Comparison of ENCODE assay signal across 8 mouse cellular contexts in the genomic region with DNA sequence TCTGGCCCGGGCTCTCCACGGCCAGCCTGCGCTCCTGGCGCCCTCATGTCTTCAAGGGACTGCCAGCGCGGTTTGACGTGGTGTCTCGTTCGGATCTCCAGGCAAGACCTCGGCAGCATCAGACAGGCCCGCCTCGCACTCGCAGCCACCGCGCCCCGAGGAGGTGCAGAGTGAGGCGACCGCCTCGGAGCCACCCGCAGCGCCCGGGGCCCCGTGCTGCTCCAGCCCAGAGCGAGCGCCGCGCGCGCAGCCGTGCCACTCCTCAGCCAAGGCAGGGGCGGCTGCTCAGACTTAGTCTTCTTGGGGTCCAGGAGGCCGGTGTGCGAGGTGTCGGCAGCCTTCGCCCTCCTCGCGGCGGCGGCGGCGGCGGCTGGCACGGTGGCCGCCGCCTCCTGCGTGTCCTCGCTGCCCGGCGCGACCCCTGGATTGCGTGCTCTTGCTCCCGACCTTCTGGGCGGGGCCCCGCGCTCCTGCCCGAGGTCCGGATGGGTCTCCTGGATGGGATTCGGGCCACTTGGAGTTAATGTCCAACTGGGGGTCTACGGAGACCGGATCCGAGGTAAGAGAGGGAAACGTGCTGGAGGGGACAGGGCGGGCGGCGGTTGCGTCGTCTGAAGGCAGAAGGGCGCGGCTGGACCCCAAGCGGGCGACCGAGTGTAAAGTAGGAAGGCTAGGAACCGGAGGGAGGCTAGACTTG. TPM values are rescaled to one million over a fixed set of nuclear protein-coding genes. Genes with fewer than 3 reads are reported as not detected.
DNase-seq lines count a peak whose midpoint lies in the region; ATAC-seq lines count a peak whose summit lies in the region.

Gdnf (plus strand) TSS at position 291 of the 697 bp plus-strand sequence.

- no peaks in the 10 kb centered on the region for H3K9me3 ChIP-seq in forebrain, embryonic 10.5 days
- H3K9me3 ChIP-seq in intestine, embryonic 14.5 days (ENCODE audit: control insufficient read depth, low read length), result no peaks in the 10 kb centered on the region
- no peaks in the 10 kb centered on the region for H3K9me3 ChIP-seq in midbrain, embryonic 10.5 days (replicated peaks)

- peak within 1 kb of the TSS; percentile 56 for H3K4me3 ChIP-seq in forebrain, embryonic 10.5 days
- H3K4me3 ChIP-seq in intestine, embryonic 14.5 days (ENCODE audit: low read depth, low read length), result peak within 1 kb of the TSS; percentile 75
- H3K4me3 ChIP-seq in midbrain, embryonic 10.5 days, result peak within 1 kb of the TSS; percentile 74

- peak; percentile 47 for ATAC-seq in intestine, embryonic 14.5 days (replicated peaks; ENCODE audit: low FRiP score, low TSS enrichment, low read depth)

- peak within 1 kb of the TSS; percentile 79 for H3K9ac ChIP-seq in intestine, embryonic 14.5 days (ENCODE audit: low read length)

- under 1% methylated on average over 73 of the region's 73 CpGs for WGBS in forebrain, embryonic 10.5 days
- WGBS in intestine, embryonic 14.5 days, result under 1% methylated on average over 66 of the region's 73 CpGs
- under 1% methylated on average over 73 of the region's 73 CpGs for WGBS in midbrain, embryonic 10.5 days

- H3K27me3 ChIP-seq in forebrain, embryonic 10.5 days (ENCODE audit: poor library complexity, severe bottlenecking), result peaks cover 99% of the 10 kb centered on the region
- H3K27me3 ChIP-seq in intestine, embryonic 14.5 days (replicated peaks; ENCODE audit: control insufficient read depth, insufficient read depth, low read length), result peaks cover 27% of the 10 kb centered on the region
- H3K27me3 ChIP-seq in midbrain, embryonic 10.5 days (ENCODE audit: low read depth, poor library complexity, severe bottlenecking), result peaks cover 100% of the 10 kb centered on the region

- peaks cover 57% of the 10 kb centered on the region for H3K4me1 ChIP-seq in forebrain, embryonic 10.5 days
- H3K4me1 ChIP-seq in intestine, embryonic 14.5 days (replicated peaks; ENCODE audit: control insufficient read depth, insufficient read depth, low read length), result peaks cover 15% of the 10 kb centered on the region
- H3K4me1 ChIP-seq in midbrain, embryonic 10.5 days, result peaks cover 63% of the 10 kb centered on the region

- peak within 1 kb of the TSS; percentile 12; the same call in 1 of the 2 replicates for H3K27ac ChIP-seq in forebrain, embryonic 10.5 days
- H3K27ac ChIP-seq in intestine, embryonic 14.5 days (ENCODE audit: low read depth), result peak within 1 kb of the TSS; percentile 88
- H3K27ac ChIP-seq in midbrain, embryonic 10.5 days (replicated peaks), result peak within 1 kb of the TSS; percentile 83

- H3K36me3 ChIP-seq in forebrain, embryonic 10.5 days (replicated peaks), result no peaks in the 10 kb centered on the region
- H3K36me3 ChIP-seq in intestine, embryonic 14.5 days (ENCODE audit: control insufficient read depth, insufficient read depth, low read length), result no peaks in the 10 kb centered on the region
- H3K36me3 ChIP-seq in midbrain, embryonic 10.5 days, result no peaks in the 10 kb centered on the region

- DNase-seq in heart, adult 18-20 months, result peak; percentile 3 to 25
- DNase-seq in heart, adult 8-10 months (ENCODE audit: low spot score), result no peak
- DNase-seq in Muller cell, postnatal 12 days (ENCODE audit: inconsistent ontology term), result peak; percentile 71
- DNase-seq in forebrain, embryonic 10.5 days (ENCODE audit: extremely low spot score, low spot score), result peak; percentile 55
- peak; percentile 84 for DNase-seq in intestine, embryonic 14.5 days (ENCODE audit: low spot score)
- peak; percentile 74 for DNase-seq in midbrain, embryonic 10.5 days (ENCODE audit: low spot score)
- DNase-seq in yolk sac, embryonic 10.5 days (ENCODE audit: low spot score), result peak; percentile 44
- DNase-seq in frontal cortex, postnatal 36 days (ENCODE audit: low spot score in 2 of 2), result no peak

- peak within 1 kb of the TSS; percentile 65 for H3K4me2 ChIP-seq in intestine, embryonic 14.5 days (ENCODE audit: low read length)

RNA-seq across cellular contexts. Expression of gene Gdnf, which starts in this region (rescaled TPM):
- under 1 TPM; 0.21 to 0.25 TPM for total RNA-seq in heart, adult 18-20 months (2021)
- under 1 TPM; 0.41 to 0.60 (median 0.46) TPM for total RNA-seq in heart, adult 8-10 months (2022)
- 0.11 and 0.17 TPM in 2 replicates for polyA plus RNA-seq in forebrain, embryonic 10.5 days (2016; fragmentation: Nextera tagmentation; extraction: Ambion mirVana)
- 4.3 and 5.7 TPM in 2 replicates for polyA plus RNA-seq in intestine, embryonic 14.5 days (2014; fragmentation: Nextera tagmentation; extraction: Ambion mirVana)
- polyA plus RNA-seq in midbrain, embryonic 10.5 days (2016; fragmentation: Nextera tagmentation; extraction: Ambion mirVana), result 0.41 and 0.76 TPM in 2 replicates

Comparison
In these comparisons a context has a peak if more than half of its experiments do, and no peak if none do; other contexts are left out.
1. Peak in DNase-seq in heart, adult 18-20 months; RNA of the gene not detected or under 1 TPM.
2. Peak in DNase-seq, H3K4me3 ChIP-seq and H3K27ac ChIP-seq in forebrain, embryonic 10.5 days; RNA of the gene not detected or under 1 TPM.
3. Peak in DNase-seq, H3K4me3 ChIP-seq and H3K27ac ChIP-seq in midbrain, embryonic 10.5 days; RNA of the gene not detected or under 1 TPM.
4. DNase-seq: peak in Muller cell, postnatal 12 days (single experiment), intestine, embryonic 14.5 days (single experiment) and yolk sac, embryonic 10.5 days (single experiment); none in heart, adult 8-10 months (single experiment) and frontal cortex, postnatal 36 days (0 of 2).
5. H3K27ac ChIP-seq: peak in every context shown above with its lines; median percentile 88 in intestine, embryonic 14.5 days; 83 in midbrain, embryonic 10.5 days; 12 in forebrain, embryonic 10.5 days.
6. Peak in every context shown above with its lines, with median percentiles within 50 percentile points of each other: H3K4me3 ChIP-seq.